Mouse (Mus musculus) neural tube, embryonic 12.5 days (tissue): ENCODE results near the gene Fbxl12. TPM values are rescaled to one million over a fixed set of nuclear protein-coding genes. Genes with fewer than 3 reads are reported as not detected.

ENCODE experiments used
- ATAC-seq: fragments of 200-750 bp; cut with Nextera tagmentation; 2 replicates; pipeline ENCODE4 v1.8.0; 2017; ENCODE audit warnings: low read depth, mild to moderate bottlenecking, moderate TSS enrichment, moderate library complexity; ENCODE audit not compliant: low FRiP score
- H3K27ac ChIP-seq: fragments of 300-500 bp; sonication (generic); 2 replicates; pipeline ENCODE4 v1.5.1; 2016
- H3K27me3 ChIP-seq: fragments of 300-500 bp; sonication (generic); replicated peaks from 2 replicates; pipeline ENCODE4 v1.6.1; 2016; ENCODE audit warnings: mild to moderate bottlenecking
- H3K36me3 ChIP-seq: fragments of 300-500 bp; sonication (generic); 2 replicates; pipeline ENCODE4 v1.6.1; 2016; ENCODE audit warnings: mild to moderate bottlenecking
- H3K4me1 ChIP-seq: fragments of 300-500 bp; sonication (generic); 2 replicates; pipeline ENCODE4 v1.6.1; 2016
- H3K4me2 ChIP-seq: fragments of 300-500 bp; sonication (generic); replicated peaks from 2 replicates; pipeline ENCODE4 v1.6.1; 2016; ENCODE audit warnings: mild to moderate bottlenecking
- H3K4me3 ChIP-seq: fragments of 300-500 bp; sonication (generic); 2 replicates; pipeline ENCODE4 v1.5.1; 2016
- H3K9ac ChIP-seq: fragments of 300-500 bp; sonication (generic); 2 replicates; pipeline ENCODE4 v1.6.1; 2016; ENCODE audit warnings: mild to moderate bottlenecking
- H3K9me3 ChIP-seq: fragments of 300-500 bp; sonication (generic); 2 replicates; pipeline ENCODE4 v1.6.1; 2016; ENCODE audit warnings: mild to moderate bottlenecking
- WGBS: fragments of 180-500 bp; shearing (Covaris S2); methylation state at CpG from one replicate; pipeline ENCODE4 v1.1.7; 2016; 5-methylcytosine and 5-hydroxymethylcytosine counted together
- polyA plus RNA-seq: library from polyadenylated mRNA; unstranded; fragments of >200 nt; fragmentation: Nextera tagmentation; extraction: Ambion mirVana; gene quantifications from 2 replicates; pipeline ENCODE4 v1.2.1, GENCODE M21; 2016

Fbxl12 gene
- polyA plus RNA-seq, 1 experiment from 2014 or later = 19.4 TPM

GRCm38 (mm10) chr9:20611976-20612375 lies 32.6 kb downstream of the Fbxl12 start:
- 81% methylated on average over 5 of the region's 5 CpGs for WGBS
- no peak for ATAC-seq
- no peak overlapping the region for H3K27ac ChIP-seq
- no peaks in the 10 kb centered on the region for H3K4me1 ChIP-seq
- H3K4me2 ChIP-seq = no peak overlapping the region
- H3K27me3 ChIP-seq = no peaks in the 10 kb centered on the region
- no peaks in the 10 kb centered on the region for H3K36me3 ChIP-seq
- H3K9ac ChIP-seq = no peak overlapping the region
- H3K4me3 ChIP-seq = no peak overlapping the region
- no peaks in the 10 kb centered on the region for H3K9me3 ChIP-seq

GRCm38 (mm10) chr9:20609831-20610464 lies 34.6 kb downstream of the Fbxl12 start:
- no peak overlapping the region for H3K4me2 ChIP-seq
- no peaks in the 10 kb centered on the region for H3K4me1 ChIP-seq
- no peaks in the 10 kb centered on the region for H3K9me3 ChIP-seq
- no peak for ATAC-seq
- H3K9ac ChIP-seq = no peak overlapping the region
- no peaks in the 10 kb centered on the region for H3K27me3 ChIP-seq
- WGBS = 91% methylated on average over 5 of the region's 5 CpGs
- H3K4me3 ChIP-seq = no peak overlapping the region
- no peak overlapping the region for H3K27ac ChIP-seq
- H3K36me3 ChIP-seq = no peaks in the 10 kb centered on the region

DNA sequence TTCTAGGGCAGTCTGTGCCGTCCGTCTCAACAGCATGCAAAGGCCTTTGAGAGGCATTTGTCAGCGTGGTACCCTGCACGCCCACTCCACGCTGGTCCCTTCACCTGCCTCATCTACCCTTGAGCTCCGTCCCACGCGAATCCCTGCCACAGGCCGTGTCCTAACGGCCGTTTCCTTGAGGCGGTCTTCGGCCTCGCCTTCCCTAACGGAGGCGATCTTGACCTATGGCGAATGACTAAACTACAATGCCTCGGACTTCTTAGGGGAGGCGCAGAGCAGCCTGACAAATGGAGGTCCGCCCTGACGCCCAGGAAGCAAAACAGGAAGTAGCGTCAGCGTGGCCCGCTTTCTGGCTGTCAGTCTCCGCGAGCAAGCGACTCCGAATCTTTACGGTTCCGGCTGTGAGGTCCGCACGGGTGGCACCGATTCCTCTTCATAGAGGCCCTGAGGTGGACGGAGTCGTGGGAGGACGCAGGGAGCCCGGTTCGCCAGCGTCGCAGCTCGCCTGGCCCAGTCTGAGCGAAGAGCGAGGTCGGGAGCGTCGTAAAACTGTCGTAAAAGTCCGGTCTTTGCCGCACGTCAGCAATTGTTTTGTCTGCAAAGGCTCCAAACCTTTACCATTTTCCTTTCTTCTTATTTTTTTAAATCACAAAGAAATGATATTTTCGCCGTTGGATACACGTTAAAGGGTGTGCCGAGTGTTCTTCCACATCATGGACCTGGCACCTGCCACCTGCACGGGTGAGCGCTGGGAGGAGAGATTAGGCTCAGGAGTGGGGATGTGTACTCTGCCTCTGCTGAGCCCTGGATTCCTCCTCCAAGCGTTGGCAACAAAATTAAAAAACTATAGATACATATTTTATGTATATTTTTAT lies 37.2 kb downstream of the Fbxl12 start:
- no peaks in the 10 kb centered on the region for H3K36me3 ChIP-seq
- H3K4me2 ChIP-seq = peak overlapping the region; percentile 67
- H3K4me1 ChIP-seq = no peaks in the 10 kb centered on the region
- H3K4me3 ChIP-seq = peak overlapping the region; percentile 73
- H3K9me3 ChIP-seq = no peaks in the 10 kb centered on the region
- ATAC-seq = peak; percentile 88
- H3K27ac ChIP-seq = peak overlapping the region; percentile 89
- no peaks in the 10 kb centered on the region for H3K27me3 ChIP-seq
- WGBS = under 1% methylated on average over 57 of the region's 57 CpGs
- H3K9ac ChIP-seq = peak overlapping the region; percentile 80

DNA sequence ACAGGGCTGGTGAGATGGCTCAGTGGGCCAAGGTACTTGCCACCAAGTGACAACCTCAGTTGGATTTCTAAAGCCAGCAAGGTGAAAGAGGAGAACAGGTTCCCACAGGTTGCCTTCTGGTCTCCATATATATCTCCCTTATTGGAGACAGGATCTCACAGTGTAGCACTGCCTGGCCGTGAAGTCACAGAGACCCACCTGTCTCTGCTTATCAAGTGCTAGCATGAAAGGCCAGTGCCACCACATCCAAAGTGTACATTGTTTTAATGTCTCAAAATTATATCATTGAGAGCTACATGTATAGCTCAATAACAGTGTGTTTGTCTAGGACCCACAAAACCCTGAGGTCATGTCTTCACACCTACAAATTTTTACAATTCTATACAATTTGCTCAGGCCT lies 38.3 kb downstream of the Fbxl12 start:
- no peak for ATAC-seq
- Histone ChIP-seq H3K36me3 (peaks cover 2% of the 10 kb centered on the region; the same call in 1 of the 2 replicates), H3K4me3 (no peak overlapping the region), H3K4me2 (peak overlapping the region; percentile 67), H3K4me1 (no peaks in the 10 kb centered on the region), H3K9me3 (no peaks in the 10 kb centered on the region), H3K27ac (no peak overlapping the region), H3K9ac (no peak overlapping the region), H3K27me3 (no peaks in the 10 kb centered on the region)
- WGBS = 93% methylated on average over 1 of the region's 1 CpGs

GRCm38 (mm10) chr9:20601270-20601669 lies 43.3 kb downstream of the Fbxl12 start:
- Histone ChIP-seq H3K4me1 (no peaks in the 10 kb centered on the region), H3K27ac (no peak overlapping the region)
- WGBS = 84% methylated on average over 6 of the region's 6 CpGs

GRCm38 (mm10) chr9:20581175-20581634 lies 63.4 kb downstream of the Fbxl12 start, which contains the start of gene Zfp846:
TSS of gene Zfp846 (plus strand) at chr9:20581291.
- peak within 1 kb of the TSS; percentile 62 for H3K4me2 ChIP-seq
- H3K36me3 ChIP-seq = no peaks in the 10 kb centered on the region; the same call in 1 of the 2 replicates
- H3K4me1 ChIP-seq = no peaks in the 10 kb centered on the region
- H3K9me3 ChIP-seq = no peaks in the 10 kb centered on the region
- H3K27ac ChIP-seq = peak within 1 kb of the TSS; percentile 84; the same call in 1 of the 2 replicates
- peak within 1 kb of the TSS; percentile 59 for H3K4me3 ChIP-seq
- under 1% methylated on average over 30 of the region's 30 CpGs for WGBS
- peaks cover 7% of the 10 kb centered on the region for H3K27me3 ChIP-seq
- peak; percentile 99 for ATAC-seq
- H3K9ac ChIP-seq = peak within 1 kb of the TSS; percentile 66

More at GRCm38 (mm10) chr9:20601270-20601669, 43.3 kb downstream of the Fbxl12 start:
- no peak overlapping the region for H3K4me3 ChIP-seq
- H3K36me3 ChIP-seq = peaks cover 12% of the 10 kb centered on the region
- H3K9ac ChIP-seq = no peak overlapping the region
- no peaks in the 10 kb centered on the region for H3K27me3 ChIP-seq
- ATAC-seq = no peak
- H3K9me3 ChIP-seq = no peaks in the 10 kb centered on the region
- no peak overlapping the region for H3K4me2 ChIP-seq

- H3K4me3 ChIP-seq = no peak overlapping the region
- ATAC-seq = no peak
- 82% methylated on average over 2 of the region's 2 CpGs for WGBS
- peaks cover 7% of the 10 kb centered on the region for H3K27me3 ChIP-seq
- no peaks in the 10 kb centered on the region for H3K9me3 ChIP-seq
- H3K9ac ChIP-seq = no peak overlapping the region
- no peaks in the 10 kb centered on the region for H3K36me3 ChIP-seq
- H3K4me2 ChIP-seq = no peak overlapping the region
- no peaks in the 10 kb centered on the region for H3K4me1 ChIP-seq
- H3K27ac ChIP-seq = no peak overlapping the region
Measured at GRCm38 (mm10) chr9:20576591-20576990, 68.0 kb downstream of the Fbxl12 start.

DNA sequence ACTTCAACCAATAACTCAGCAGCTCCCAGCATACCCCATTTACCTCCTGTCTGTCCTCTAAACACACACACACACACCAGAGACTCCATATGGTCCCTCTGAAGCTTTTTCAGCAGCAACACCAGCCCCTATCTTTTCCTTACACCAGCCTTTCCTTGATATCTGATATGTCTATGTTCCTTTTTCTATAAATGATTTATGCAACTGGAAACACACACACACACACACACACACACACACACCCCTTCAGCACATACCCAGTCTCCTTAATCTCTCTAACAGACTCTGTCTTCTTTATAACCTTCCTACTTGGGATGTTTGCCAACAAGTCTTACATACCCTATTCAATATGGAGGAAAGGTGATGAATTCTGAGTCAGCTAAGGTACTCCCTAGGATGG lies 73.5 kb downstream of the Fbxl12 start:
- no peak overlapping the region for H3K4me3 ChIP-seq
- H3K9me3 ChIP-seq = no peaks in the 10 kb centered on the region
- no peak overlapping the region for H3K4me2 ChIP-seq
- H3K36me3 ChIP-seq = no peaks in the 10 kb centered on the region
- H3K27ac ChIP-seq = no peak overlapping the region
- no peak overlapping the region for H3K9ac ChIP-seq
- 0 out of 2 replicates have a peak, but pooled peaks cover 3% of the 10 kb centered on the region for H3K27me3 ChIP-seq
- ATAC-seq = no peak
- no peaks in the 10 kb centered on the region for H3K4me1 ChIP-seq

Other genes starting within 250 kb of the Fbxl12 start
- gene Zfp26, start 184.6 kb downstream of the Fbxl12 start, polyA plus RNA-seq = 25.5 and 25.6 TPM in 2 replicates
- gene Zfp426, start 152.0 kb downstream of the Fbxl12 start, polyA plus RNA-seq = 30.3 and 31.3 TPM in 2 replicates
- 142 and 146 TPM in 2 replicates for gene Zfp266, start 123.3 kb downstream of the Fbxl12 start, polyA plus RNA-seq
- 28.4 and 29.3 TPM in 2 replicates for gene Zfp846, start 63.5 kb downstream of the Fbxl12 start, polyA plus RNA-seq
- 463 and 477 TPM in 2 replicates for gene Ubl5, start 1.9 kb downstream of the Fbxl12 start, polyA plus RNA-seq
- 52.8 and 56.0 TPM in 2 replicates for gene Pin1, start 7.3 kb upstream of the Fbxl12 start, polyA plus RNA-seq
- gene Olfm2, start 101.6 kb upstream of the Fbxl12 start, polyA plus RNA-seq = 89.8 and 93.4 TPM in 2 replicates
- gene Col5a3, start 170.3 kb upstream of the Fbxl12 start, polyA plus RNA-seq = 0.47 and 0.75 TPM in 2 replicates
- not detected in 2 replicates for gene Rdh8, start 173.7 kb upstream of the Fbxl12 start, polyA plus RNA-seq
- gene A230050P20Rik, start 223.9 kb upstream of the Fbxl12 start, polyA plus RNA-seq = 1.4 and 1.6 TPM in 2 replicates
- gene Angptl6, start 235.0 kb upstream of the Fbxl12 start, polyA plus RNA-seq = 5.8 and 6.7 TPM in 2 replicates
- 54.1 and 58.6 TPM in 2 replicates for gene Ppan, start 243.4 kb upstream of the Fbxl12 start, polyA plus RNA-seq